Mouse (Mus musculus) adrenal gland, postnatal 4 days (tissue): ENCODE results near the gene Rplp0. TPM values are rescaled to one million over a fixed set of nuclear protein-coding genes. Genes with fewer than 3 reads are reported as not detected.

Experiments used
- DNase-seq, 2 experiments: peaks; one replicate each; pipeline ENCODE4 v3.0.0; 2021 to 2022; ENCODE audit warnings: low spot score in 2 of 2, mixed read lengths in 2 of 2
- total RNA-seq, 2 experiments: library from RNA; stranded (reverse); gene quantifications; 2 replicates each; pipeline ENCODE4 v1.2.3; 2021

Gene Rplp0
- total RNA-seq, 2 experiments from 2014 or later, result 1,094 to 1,122 TPM

GRCm38 (mm10) chr5:115548501-115549285 is 10.6 kb upstream of the Rplp0 start:
- DNase-seq, result no peak

- no peak for DNase-seq
Observed at GRCm38 (mm10) chr5:115550482-115551005, 8.7 kb upstream of the Rplp0 start.

- DNase-seq, result no peak
Observed at GRCm38 (mm10) chr5:115551386-115551785, 7.9 kb upstream of the Rplp0 start.

- no peak for DNase-seq
Observed at GRCm38 (mm10) chr5:115551799-115552198, 7.5 kb upstream of the Rplp0 start.

- DNase-seq, result no peak
Observed at GRCm38 (mm10) chr5:115553801-115554420, 5.4 kb upstream of the Rplp0 start.

GRCm38 (mm10) chr5:115554536-115555291 is 4.6 kb upstream of the Rplp0 start:
- no peak for DNase-seq

GRCm38 (mm10) chr5:115556217-115556616 is 3.0 kb upstream of the Rplp0 start:
- DNase-seq, result no peak

- no peak for DNase-seq
Observed at GRCm38 (mm10) chr5:115558182-115558794, 979 bp upstream of the Rplp0 start.

- no peak for DNase-seq
Observed at GRCm38 (mm10) chr5:115560336-115560905, 1.2 kb downstream of the Rplp0 start.

- DNase-seq, result no peak
Observed at GRCm38 (mm10) chr5:115563771-115564585, 4.7 kb downstream of the Rplp0 start.

GRCm38 (mm10) chr5:115564737-115565393 is 5.6 kb downstream of the Rplp0 start, which contains the start of gene Gcn1l1:
TSS of gene Gcn1l1 (plus strand) at chr5:115565254.
- peak in 1 of 2 experiments; percentile 57 for DNase-seq

- DNase-seq, result no peak
Observed at GRCm38 (mm10) chr5:115565403-115565802, 6.1 kb downstream of the Rplp0 start.

GRCm38 (mm10) chr5:115568681-115569080 is 9.4 kb downstream of the Rplp0 start:
- no peak for DNase-seq

GRCm38 (mm10) chr5:115569308-115569707 is 10.0 kb downstream of the Rplp0 start:
- DNase-seq, result no peak

- no peak for DNase-seq
Observed at GRCm38 (mm10) chr5:115569721-115570120, 10.5 kb downstream of the Rplp0 start.

GRCm38 (mm10) chr5:115571086-115571485 is 11.8 kb downstream of the Rplp0 start:
- no peak for DNase-seq

- DNase-seq, result no peak
Observed at GRCm38 (mm10) chr5:115572679-115573535, 13.6 kb downstream of the Rplp0 start.

- no peak for DNase-seq
Observed at GRCm38 (mm10) chr5:115574992-115575391, 15.7 kb downstream of the Rplp0 start.
